Mouse (Mus musculus) embryonic facial prominence, embryonic 14.5 days (tissue): Measurements from ENCODE around the gene Agpat2. TPM values are rescaled to one million over a fixed set of nuclear protein-coding genes. Genes with fewer than 3 reads are reported as not detected.

Experiments
- ATAC-seq: fragments of 200-750 bp; cut with Nextera tagmentation; 2 replicates; pipeline ENCODE4 v1.8.0; 2017; ENCODE audit warnings: low read depth, moderate number of reproducible peaks, moderate TSS enrichment
- DNase-seq: peaks from one replicate; pipeline ENCODE4 v3.0.0-alpha.2; 2015; ENCODE audit warnings: low spot score
- H3K27ac ChIP-seq: fragments of 300-500 bp; sonication (generic); replicated peaks from 2 replicates; pipeline ENCODE4 v1.5.1; 2014; ENCODE audit warnings: low read depth, mild to moderate bottlenecking, low read length, moderate library complexity
- H3K27me3 ChIP-seq: fragments of 300-500 bp; sonication (generic); replicated peaks from 2 replicates; pipeline ENCODE4 v1.6.1; 2014; ENCODE audit warnings: low read length; ENCODE audit not compliant: control insufficient read depth, insufficient read depth
- H3K36me3 ChIP-seq: fragments of 300-500 bp; sonication (generic); 2 replicates; pipeline ENCODE4 v1.6.1; 2014; ENCODE audit warnings: low read length, mixed read lengths; ENCODE audit not compliant: control insufficient read depth, insufficient read depth
- H3K4me1 ChIP-seq: fragments of 300-500 bp; sonication (generic); 2 replicates; pipeline ENCODE4 v1.6.1; 2014; ENCODE audit warnings: antibody characterized with exemption, low read length; ENCODE audit not compliant: control insufficient read depth, insufficient read depth
- H3K4me2 ChIP-seq: fragments of 300-500 bp; sonication (generic); 2 replicates; pipeline ENCODE4 v1.6.1; 2014; ENCODE audit warnings: low read depth, mild to moderate bottlenecking, low read length, moderate library complexity, mixed read lengths
- H3K4me3 ChIP-seq: fragments of 300-500 bp; sonication (generic); 2 replicates; pipeline ENCODE4 v1.5.1; 2014; ENCODE audit warnings: low read depth, mild to moderate bottlenecking, low read length
- H3K9ac ChIP-seq: fragments of 300-500 bp; sonication (generic); 2 replicates; pipeline ENCODE4 v1.6.1; 2014; ENCODE audit warnings: low read depth, mild to moderate bottlenecking, low read length, moderate library complexity, mixed read lengths
- H3K9me3 ChIP-seq: fragments of 300-500 bp; sonication (generic); 2 replicates; pipeline ENCODE4 v1.6.1; 2016; ENCODE audit warnings: low read length; ENCODE audit not compliant: control insufficient read depth
- WGBS: fragments of 180-500 bp; shearing (Covaris S2); extraction: QIAGEN DNeasy Blood & Tissue Kit; methylation state at CpG from one replicate; pipeline ENCODE4 v1.1.7; 2014; 5-methylcytosine and 5-hydroxymethylcytosine counted together
- microRNA counts: library from miRNA; unstranded; fragments of <30 nt; microRNA quantifications from one replicate; lab custom pipeline; 2017
- microRNA-seq: library from miRNA; unstranded; fragments of <30 nt; microRNA quantifications from one replicate; pipeline ENCODE4, GENCODE M21; 2016; ENCODE audit warnings: borderline number of aligned reads
- polyA plus RNA-seq: library from polyadenylated mRNA; unstranded; fragments of >200 nt; fragmentation: Nextera tagmentation; extraction: Ambion mirVana; gene quantifications from 2 replicates; pipeline ENCODE4 v1.2.1, GENCODE M21; 2014

Gene Agpat2
- polyA plus RNA-seq, 1 experiment from 2014 or later: 25.1 TPM

DNA sequence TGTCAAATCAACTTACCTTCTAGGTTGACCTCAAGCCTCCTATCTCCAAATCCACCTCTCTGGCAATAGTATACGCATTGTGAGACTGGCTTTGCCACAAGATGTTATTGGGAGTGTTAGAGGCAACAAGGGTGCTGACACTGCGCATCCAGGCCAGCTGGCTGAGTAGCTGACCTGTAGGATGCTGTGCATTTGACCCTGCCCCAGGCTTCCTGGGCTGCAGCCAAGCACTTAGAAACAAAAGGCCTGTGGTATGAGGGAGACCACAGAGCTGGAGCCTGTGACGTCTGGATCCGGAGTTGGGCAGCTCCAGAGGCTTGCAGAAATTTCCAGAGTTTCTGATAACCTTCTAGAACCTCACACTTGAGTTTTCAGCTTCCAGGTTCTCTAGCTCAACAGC lies 61.1 kb downstream of the Agpat2 start:
- no peaks in the 10 kb centered on the region for H3K36me3 ChIP-seq
- no peaks in the 10 kb centered on the region for H3K27me3 ChIP-seq
- H3K4me1 ChIP-seq: peaks cover 9% of the 10 kb centered on the region
- H3K4me2 ChIP-seq: no peak overlapping the region
- no peak overlapping the region for H3K27ac ChIP-seq
- H3K4me3 ChIP-seq: no peak overlapping the region
- no peak overlapping the region for H3K9ac ChIP-seq
- no peaks in the 10 kb centered on the region for H3K9me3 ChIP-seq
- no peak for ATAC-seq
- DNase-seq: no peak
- 55% methylated on average over 4 of the region's 4 CpGs for WGBS

MicroRNA genes within 50 kb of the gene (microRNA counts, 519-probe panel; counts per million panel counts)
- microRNA mmu-miR-126-3p (lab: Ali Mortazavi, UCI) (3,847 counts per million, percentile 89 among the panel's probes with 10 or more counts), microRNA mmu-miR-126-5p (lab: Ali Mortazavi, UCI) (3,205 counts per million, percentile 76 among the panel's probes with 10 or more counts)

Small RNAs within 50 kb of the gene (microRNA-seq; reads per million reads assigned to microRNA genes)
- 0.50 reads per million for gene Mir126a
- not detected for gene Mir126b

Other genes with a start within 250 kb of the Agpat2 start
- gene Card9, start 243.5 kb downstream of the Agpat2 start, polyA plus RNA-seq: 1.3 and 2.1 TPM in 2 replicates
- 20.2 and 22.9 TPM in 2 replicates for gene Snapc4, start 223.8 kb downstream of the Agpat2 start, polyA plus RNA-seq
- gene Entr1, start 215.1 kb downstream of the Agpat2 start, polyA plus RNA-seq: 102 and 109 TPM in 2 replicates
- 71.9 and 72.3 TPM in 2 replicates for gene Pmpca, start 215.1 kb downstream of the Agpat2 start, polyA plus RNA-seq
- gene Inpp5e, start 195.2 kb downstream of the Agpat2 start, polyA plus RNA-seq: 16.3 and 17.8 TPM in 2 replicates
- gene Sec16a, start 159.2 kb downstream of the Agpat2 start, polyA plus RNA-seq: 38.6 and 42.0 TPM in 2 replicates
- 29.9 and 35.8 TPM in 2 replicates for gene Notch1, start 87.8 kb downstream of the Agpat2 start, polyA plus RNA-seq
- gene Egfl7, start 24.4 kb downstream of the Agpat2 start, polyA plus RNA-seq: 110 and 119 TPM in 2 replicates
- gene Gm20532, start 17.8 kb downstream of the Agpat2 start, polyA plus RNA-seq: not detected in 2 replicates
- 31.1 and 40.1 TPM in 2 replicates for gene Fam69b, start 24.0 kb upstream of the Agpat2 start, polyA plus RNA-seq
- not detected in 2 replicates for gene Lcn4, start 66.9 kb upstream of the Agpat2 start, polyA plus RNA-seq